Mouse (Mus musculus) limb, embryonic 13.5 days (tissue): ENCODE data around the gene D8Ertd738e. TPM values are rescaled to one million over a fixed set of nuclear protein-coding genes. Genes with fewer than 3 reads are reported as not detected.

ENCODE experiments used
- ATAC-seq: fragments of 200-750 bp; cut with Nextera tagmentation; 2 replicates; pipeline ENCODE4 v1.8.0; 2017; ENCODE audit warnings: low read depth, moderate number of reproducible peaks, moderate TSS enrichment; ENCODE audit not compliant: low FRiP score
- H3K27ac ChIP-seq: fragments of 300-500 bp; sonication (generic); 2 replicates; pipeline ENCODE4 v1.5.1; 2015; ENCODE audit warnings: inconsistent platforms, mild to moderate bottlenecking, moderate library complexity
- H3K27me3 ChIP-seq: fragments of 300-500 bp; sonication (generic); 2 replicates; pipeline ENCODE4 v1.6.1; 2015; ENCODE audit warnings: mild to moderate bottlenecking, inconsistent platforms
- H3K36me3 ChIP-seq: fragments of 300-500 bp; sonication (generic); 2 replicates; pipeline ENCODE4 v1.6.1; 2015; ENCODE audit warnings: inconsistent platforms, mild to moderate bottlenecking, moderate library complexity
- H3K4me1 ChIP-seq: fragments of 300-500 bp; sonication (generic); 2 replicates; pipeline ENCODE4 v1.6.1; 2015; ENCODE audit warnings: inconsistent platforms
- H3K4me2 ChIP-seq: fragments of 300-500 bp; sonication (generic); replicated peaks from 2 replicates; pipeline ENCODE4 v1.6.1; 2015; ENCODE audit warnings: inconsistent platforms, mild to moderate bottlenecking, moderate library complexity
- H3K4me3 ChIP-seq: fragments of 300-500 bp; sonication (generic); 2 replicates; pipeline ENCODE4 v1.5.1; 2015; ENCODE audit warnings: moderate library complexity, mild to moderate bottlenecking, inconsistent platforms
- H3K9ac ChIP-seq: fragments of 300-500 bp; sonication (generic); 2 replicates; pipeline ENCODE4 v1.6.1; 2015; ENCODE audit warnings: mild to moderate bottlenecking, inconsistent platforms
- H3K9me3 ChIP-seq: fragments of 300-500 bp; sonication (generic); 2 replicates; pipeline ENCODE4 v1.6.1; 2016; ENCODE audit warnings: inconsistent platforms
- WGBS: fragments of 180-500 bp; shearing (Covaris S2); methylation state at CpG from one replicate; pipeline ENCODE4 v1.1.7; 2015; 5-methylcytosine and 5-hydroxymethylcytosine counted together
- microRNA counts: library from miRNA; unstranded; fragments of <30 nt; microRNA quantifications from one replicate; lab custom pipeline; 2016
- microRNA-seq: library from miRNA; unstranded; fragments of <30 nt; microRNA quantifications from one replicate; pipeline ENCODE4, GENCODE M21; 2016
- polyA plus RNA-seq: library from polyadenylated mRNA; unstranded; fragments of >200 nt; fragmentation: Nextera tagmentation; extraction: Ambion mirVana; gene quantifications from 2 replicates; pipeline ENCODE4 v1.2.1, GENCODE M21; 2015

D8Ertd738e gene
- polyA plus RNA-seq, 1 experiment from 2014 or later = 325 TPM

DNA sequence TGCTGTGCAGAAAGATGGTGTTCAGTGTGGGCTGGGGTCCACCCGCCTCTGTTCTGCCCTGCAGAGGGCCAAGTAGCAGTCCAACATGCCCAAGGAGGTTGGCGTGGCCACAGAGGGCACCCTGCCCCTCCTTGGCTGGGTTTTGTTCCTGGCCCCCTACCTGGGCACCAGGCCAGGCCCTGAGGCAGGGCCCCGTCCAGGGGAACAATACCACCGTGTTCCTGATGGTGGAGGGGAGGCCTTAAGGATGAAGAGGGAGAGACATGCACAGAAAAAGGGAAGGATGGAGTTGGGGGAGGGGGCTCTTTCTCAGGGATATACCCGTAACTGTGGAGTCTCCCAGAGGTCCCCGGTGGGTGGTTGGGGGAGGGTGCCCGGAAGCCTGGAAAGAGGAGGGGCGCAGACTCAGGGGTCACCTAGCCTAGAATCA is 49.4 kb downstream of the D8Ertd738e start:
- peaks cover 63% of the 10 kb centered on the region for H3K4me1 ChIP-seq
- peak overlapping the region; percentile 82 for H3K4me3 ChIP-seq
- peak overlapping the region; percentile 99 for H3K27ac ChIP-seq
- no peaks in the 10 kb centered on the region for H3K9me3 ChIP-seq
- WGBS = 20% methylated on average over 8 of the region's 8 CpGs
- H3K36me3 ChIP-seq = peaks cover 6% of the 10 kb centered on the region
- ATAC-seq = no peak
- peak overlapping the region; percentile 94 for H3K9ac ChIP-seq
- H3K27me3 ChIP-seq = no peaks in the 10 kb centered on the region
- H3K4me2 ChIP-seq = peak overlapping the region; percentile 97

DNA sequence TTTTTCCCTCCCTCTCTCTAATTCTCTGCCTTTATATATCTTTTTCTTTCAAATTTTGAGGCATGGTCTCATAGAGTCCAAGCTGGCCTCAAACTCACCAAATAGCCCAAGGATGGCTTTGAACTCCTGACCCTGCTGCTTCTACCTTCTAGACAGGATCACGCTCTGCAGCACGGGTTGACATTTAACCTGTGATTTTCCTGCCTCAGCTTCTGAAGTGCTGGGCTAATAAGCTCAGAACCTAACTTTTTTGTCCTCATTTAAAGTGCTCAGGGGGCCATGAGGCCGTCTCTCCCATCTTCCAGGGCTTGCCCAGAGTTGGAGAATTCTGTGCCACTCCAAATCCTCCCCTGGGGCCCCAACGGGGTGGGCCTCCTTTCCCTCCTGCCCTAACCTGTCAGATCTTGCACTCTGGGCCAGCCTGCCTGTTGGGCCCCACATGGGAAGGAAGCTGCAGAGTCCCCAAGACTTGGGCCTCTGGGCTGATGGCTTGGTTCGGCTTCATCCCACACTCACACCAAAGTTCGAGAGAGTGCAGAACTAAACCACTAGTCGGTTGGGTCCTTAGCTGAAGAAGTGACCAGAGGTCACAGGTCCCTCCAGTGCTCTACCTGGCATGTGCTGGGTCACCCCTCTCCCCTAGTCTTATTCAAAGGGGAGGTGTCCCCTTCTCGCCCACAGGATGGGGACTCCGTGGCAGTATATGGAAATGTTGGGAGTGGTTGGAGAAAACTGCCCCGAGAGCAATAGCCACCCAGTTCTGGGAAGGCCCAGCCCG is 50.0 kb downstream of the D8Ertd738e start:
- Histone ChIP-seq H3K36me3 (peaks cover under 1% of the 10 kb centered on the region; the same call in 1 of the 2 replicates), H3K27me3 (no peaks in the 10 kb centered on the region), H3K4me2 (peak overlapping the region; percentile 97), H3K9ac (peak overlapping the region; percentile 94), H3K4me1 (peaks cover 63% of the 10 kb centered on the region), H3K9me3 (no peaks in the 10 kb centered on the region), H3K4me3 (peak overlapping the region; percentile 82), H3K27ac (peak overlapping the region; percentile 99)
- no peak for ATAC-seq
- 41% methylated on average over 11 of the region's 11 CpGs for WGBS

DNA sequence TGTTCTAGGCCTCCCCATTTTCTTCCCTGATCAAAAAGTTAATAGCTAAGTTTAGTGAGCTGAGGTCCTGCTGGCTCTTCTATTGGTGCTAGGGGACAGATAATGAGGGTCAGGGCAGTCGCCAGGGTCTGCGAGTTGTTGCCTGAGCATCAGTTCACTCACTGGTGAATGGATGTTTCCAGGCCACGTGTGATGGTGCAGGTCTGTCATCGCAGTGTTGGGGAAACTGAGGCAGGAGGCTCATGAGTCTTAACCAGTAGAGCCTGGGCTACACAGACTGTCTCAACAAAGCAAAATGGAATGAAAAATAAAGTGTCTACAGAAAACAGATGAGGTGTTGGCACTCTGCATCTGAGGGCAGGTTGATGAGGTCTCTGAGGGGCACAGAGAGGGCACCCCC is 50.6 kb downstream of the D8Ertd738e start:
- peak overlapping the region; percentile 99 for H3K27ac ChIP-seq
- H3K36me3 ChIP-seq = no peaks in the 10 kb centered on the region
- 21% methylated on average over 4 of the region's 4 CpGs for WGBS
- ATAC-seq = no peak
- H3K4me1 ChIP-seq = peaks cover 59% of the 10 kb centered on the region
- no peaks in the 10 kb centered on the region for H3K9me3 ChIP-seq
- peak overlapping the region; percentile 76; the same call in 1 of the 2 replicates for H3K9ac ChIP-seq
- no peaks in the 10 kb centered on the region for H3K27me3 ChIP-seq
- peak overlapping the region; percentile 73 for H3K4me2 ChIP-seq
- H3K4me3 ChIP-seq = no peak overlapping the region

DNA sequence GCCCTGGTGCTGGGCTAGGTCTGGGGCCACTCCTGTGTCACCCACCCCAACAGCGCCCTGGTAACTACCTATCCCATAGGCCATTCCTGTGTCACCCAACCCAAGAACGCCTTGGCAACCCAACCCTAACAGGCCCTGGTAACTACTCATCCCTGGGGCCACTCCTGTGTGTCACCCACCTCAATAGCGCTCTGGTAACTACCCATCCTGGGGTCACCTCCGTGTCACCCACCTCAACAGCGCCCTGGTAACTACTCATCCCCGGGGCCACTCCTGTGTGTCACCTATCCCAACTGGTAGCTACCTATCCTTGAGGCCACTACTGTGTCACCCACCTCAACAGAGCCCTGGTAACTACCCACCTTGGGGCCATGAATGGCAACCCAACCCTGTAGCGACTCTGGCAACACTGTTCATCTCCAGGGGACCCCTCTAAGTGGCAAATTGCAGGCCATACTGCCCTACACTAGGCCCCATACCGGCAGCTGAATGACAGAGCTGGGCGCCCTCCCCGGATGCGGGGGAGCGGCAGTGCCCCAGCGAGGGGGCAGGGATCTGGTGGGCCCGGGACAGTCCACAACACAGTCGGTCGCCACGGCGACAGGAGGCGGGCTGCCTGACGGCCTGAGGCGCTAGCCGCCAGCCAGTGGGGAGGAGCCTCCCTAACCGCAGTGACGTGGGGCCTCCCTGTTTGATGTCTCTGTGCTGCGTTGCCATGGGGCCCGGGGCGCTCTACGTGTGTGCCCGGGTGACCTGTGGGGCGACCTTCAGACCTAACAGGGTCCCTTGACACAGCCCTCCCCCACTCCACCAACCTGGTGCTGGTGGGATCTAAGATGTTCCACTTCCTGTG is 51.4 kb downstream of the D8Ertd738e start:
- peak; percentile 74 for ATAC-seq
- peaks cover 58% of the 10 kb centered on the region for H3K4me1 ChIP-seq

DNA sequence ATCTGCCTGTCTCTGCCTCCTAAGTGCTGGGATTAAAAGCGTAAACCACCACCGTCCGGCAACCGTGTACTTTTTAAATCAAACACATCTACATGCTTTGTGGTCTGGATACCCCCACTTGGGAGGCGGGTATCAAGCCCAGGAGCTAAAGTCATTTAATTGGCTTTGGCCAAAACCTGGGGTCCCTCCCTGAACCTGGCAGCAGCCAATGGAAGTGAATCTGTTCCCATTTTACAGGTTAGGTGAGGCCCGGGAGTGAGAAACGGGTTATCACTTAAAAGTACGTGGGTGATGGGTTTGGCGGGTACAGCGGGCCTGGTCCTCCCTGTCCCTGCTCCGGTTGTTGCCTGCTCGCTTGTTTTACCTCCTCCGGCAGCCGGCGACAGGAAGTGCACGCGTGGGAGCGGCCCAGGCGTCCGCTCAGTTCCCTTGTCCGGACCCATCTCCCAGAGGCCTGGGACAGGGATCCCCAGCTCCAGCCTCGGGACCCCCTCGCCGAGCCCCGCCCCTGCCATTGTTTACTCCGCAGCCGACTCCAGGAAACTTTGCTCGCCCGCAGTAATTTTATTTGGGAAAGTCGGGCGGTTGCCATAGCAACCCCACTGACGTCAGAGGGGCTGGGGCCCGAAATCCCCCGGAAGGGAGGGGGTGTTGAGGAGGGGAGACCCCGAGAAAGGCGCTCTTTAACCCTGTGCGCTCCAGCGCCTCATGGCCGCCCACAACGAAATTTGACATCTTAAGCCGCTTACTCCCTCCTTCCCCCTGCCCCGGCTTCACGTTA is 52.2 kb downstream of the D8Ertd738e start:
- no peaks in the 10 kb centered on the region for H3K36me3 ChIP-seq
- H3K4me2 ChIP-seq = peak overlapping the region; percentile 73
- peak overlapping the region; percentile 59 for H3K4me3 ChIP-seq
- WGBS = under 1% methylated on average over 43 of the region's 43 CpGs
- ATAC-seq = peak; percentile 48
- H3K4me1 ChIP-seq = peaks cover 58% of the 10 kb centered on the region
- H3K27me3 ChIP-seq = no peaks in the 10 kb centered on the region
- peak overlapping the region; percentile 99 for H3K27ac ChIP-seq
- peak overlapping the region; percentile 76 for H3K9ac ChIP-seq
- no peaks in the 10 kb centered on the region for H3K9me3 ChIP-seq

More for the DNA sequence above, 51.4 kb downstream of the D8Ertd738e start:
- peak overlapping the region; percentile 73 for H3K4me2 ChIP-seq
- H3K27ac ChIP-seq = peak overlapping the region; percentile 99
- no peaks in the 10 kb centered on the region for H3K36me3 ChIP-seq
- 3% methylated on average over 30 of the region's 30 CpGs for WGBS
- H3K4me3 ChIP-seq = peak overlapping the region; percentile 59
- H3K9me3 ChIP-seq = no peaks in the 10 kb centered on the region
- no peaks in the 10 kb centered on the region for H3K27me3 ChIP-seq
- peak overlapping the region; percentile 76 for H3K9ac ChIP-seq

MicroRNAs encoded within 50 kb of the gene (microRNA counts, 519-probe panel; counts per million panel counts)
- 4,492 counts per million, percentile 86 among the panel's probes with 10 or more counts for microRNA mmu-miR-23a (lab: Ali Mortazavi, UCI)
- microRNA mmu-miR-27a (lab: Ali Mortazavi, UCI) = 4,913 counts per million, percentile 93 among the panel's probes with 10 or more counts

Small RNA genes lying within 50 kb of the gene (microRNA-seq; reads per million reads assigned to microRNA genes)
- gene Mir23a = 17,733 reads per million, percentile 97 among the genes with 10 or more reads in this experiment
- gene Mir24-2 = not detected
- 235 reads per million, percentile 63 among the genes with 10 or more reads in this experiment for gene Mir27a
- gene Mir3074-2 = not detected

Other genes with a start within 250 kb of the D8Ertd738e start
- gene 1700067K01Rik, start 248.2 kb downstream of the D8Ertd738e start, polyA plus RNA-seq = 1.3 and 1.4 TPM in 2 replicates
- 0.22 and 0.31 TPM in 2 replicates for gene 2210011C24Rik, start 237.5 kb downstream of the D8Ertd738e start, polyA plus RNA-seq
- 6.6 and 7.6 TPM in 2 replicates for gene Palm3, start 228.2 kb downstream of the D8Ertd738e start, polyA plus RNA-seq
- 0.98 and 1.1 TPM in 2 replicates for gene Il27ra, start 207.1 kb downstream of the D8Ertd738e start, polyA plus RNA-seq
- not detected in 2 replicates for gene Rln3, start 204.7 kb downstream of the D8Ertd738e start, polyA plus RNA-seq
- gene Gm10643, start 184.6 kb downstream of the D8Ertd738e start, polyA plus RNA-seq = 1.5 and 1.6 TPM in 2 replicates
- gene Rfx1, start 182.9 kb downstream of the D8Ertd738e start, polyA plus RNA-seq = 9.5 and 10.1 TPM in 2 replicates
- gene Dcaf15, start 145.0 kb downstream of the D8Ertd738e start, polyA plus RNA-seq = 12.4 and 13.3 TPM in 2 replicates
- 1.9 and 2.2 TPM in 2 replicates for gene Podnl1, start 123.7 kb downstream of the D8Ertd738e start, polyA plus RNA-seq
- 27.6 and 29.3 TPM in 2 replicates for gene Cc2d1a, start 101.8 kb downstream of the D8Ertd738e start, polyA plus RNA-seq
- gene 4930432K21Rik, start 101.7 kb downstream of the D8Ertd738e start, polyA plus RNA-seq = 1.6 and 2.0 TPM in 2 replicates
- gene Nanos3, start 64.5 kb downstream of the D8Ertd738e start, polyA plus RNA-seq = 5.7 TPM in 2 replicates
- 23.5 and 23.9 TPM in 2 replicates for gene Zswim4, start 12.7 kb downstream of the D8Ertd738e start, polyA plus RNA-seq
- 70.9 and 73.9 TPM in 2 replicates for gene Mri1, start 7.6 kb upstream of the D8Ertd738e start, polyA plus RNA-seq
- 18.0 and 21.0 TPM in 2 replicates for gene Ccdc130, start 20.7 kb upstream of the D8Ertd738e start, polyA plus RNA-seq
- 9.3 and 10.4 TPM in 2 replicates for gene Cacna1a, start 138.7 kb upstream of the D8Ertd738e start, polyA plus RNA-seq